Mouse (Mus musculus): ENCODE results near the gene Hmgb1.

DNA sequence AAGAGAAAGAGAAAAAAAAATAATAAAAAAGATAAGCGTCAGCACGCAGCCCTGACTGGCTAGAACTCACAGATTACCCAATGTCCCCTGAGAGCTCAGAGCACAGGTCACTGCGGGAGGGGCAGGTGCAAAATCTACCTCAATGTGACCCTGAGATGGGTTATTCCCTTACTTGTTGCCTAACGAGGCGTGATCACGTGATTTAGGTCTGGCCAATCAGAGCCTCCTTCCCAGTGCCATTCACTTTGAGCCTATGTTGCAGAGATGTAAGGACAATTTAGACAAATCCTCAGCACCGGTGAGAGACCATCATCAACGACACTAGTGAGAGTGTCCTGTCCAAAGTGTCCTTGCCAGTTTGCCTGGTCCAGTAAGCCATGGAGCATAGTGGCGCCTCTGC, 44.0 kb downstream of the Hmgb1 start:
- no peak for TF ChIP-seq CTCF (conservative IDR thresholded peaks at IDR 0.05; ENCODE audit: low read length)
- no peak for TF ChIP-seq POU5F1 (IDR thresholded peaks at IDR 0.05; ENCODE audit: borderline replicate concordance, low read length)
- TF ChIP-seq NANOG (IDR thresholded peaks at IDR 0.05; ENCODE audit: borderline replicate concordance, low read length) = no peak
